Mouse (Mus musculus): ENCODE measurements around the gene 2210011C24Rik. TPM values are rescaled to one million over a fixed set of nuclear protein-coding genes. Genes with fewer than 3 reads are reported as not detected.
"Not testable (repeated sequence)": the region's sequence is repeated elsewhere in the genome, so short reads cannot be mapped to it uniquely, and the experiment has no call there.

The 2210011C24Rik gene
- polyA plus RNA-seq, 1 experiment from 2014 or later: 0.21 TPM

DNA sequence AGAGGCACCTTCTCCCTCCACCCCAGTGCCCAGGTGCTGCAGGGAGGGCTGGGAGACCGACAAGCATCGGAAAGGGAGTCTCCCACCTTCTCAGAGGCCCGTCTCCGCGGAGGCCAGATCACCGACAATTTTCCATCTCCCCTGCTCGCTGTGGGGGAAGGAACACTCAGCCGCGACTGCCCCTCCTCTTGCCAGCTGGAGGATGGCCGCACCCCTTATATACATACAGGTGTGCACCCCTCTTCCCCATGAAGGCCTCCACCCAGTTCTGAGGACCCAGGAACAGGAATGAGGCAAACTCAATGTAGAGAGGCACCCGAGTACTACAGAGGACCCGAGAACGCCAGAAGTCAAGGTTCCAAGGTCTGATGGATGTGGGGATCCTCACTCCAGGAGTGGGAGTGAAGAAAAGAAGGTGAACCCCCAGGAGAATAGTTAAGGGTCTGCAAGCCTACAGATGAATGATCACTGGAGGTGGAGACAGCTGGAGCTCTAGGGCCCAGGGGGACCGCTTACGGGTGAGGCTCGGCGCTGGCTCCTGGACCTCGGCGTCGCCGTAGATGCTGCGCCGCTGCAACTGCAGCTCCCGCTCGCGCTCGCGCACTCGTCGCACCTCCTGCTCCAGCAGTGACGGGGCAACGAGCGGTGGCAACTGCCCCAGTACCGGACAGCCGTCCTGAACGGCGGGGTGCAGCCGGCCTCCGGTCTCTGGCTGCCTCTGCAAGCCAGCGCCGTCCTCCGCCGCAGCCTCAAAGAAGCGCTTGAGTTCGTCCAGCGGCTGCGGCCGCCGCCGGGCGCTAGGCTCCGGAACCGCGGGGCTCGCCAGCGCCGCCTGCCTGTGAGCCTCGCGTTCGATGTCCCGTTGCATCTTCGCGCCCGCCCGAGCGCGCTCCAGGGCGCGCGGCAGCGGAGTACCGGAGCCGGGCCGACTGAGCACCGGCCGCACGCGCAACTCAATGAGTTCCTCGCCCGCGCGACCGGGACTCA, 1.1 kb downstream of the 2210011C24Rik start:
- 1% methylated on average over 83 of the region's 83 CpGs for WGBS
- Histone ChIP-seq H3K36me3 (ENCODE audit: control insufficient read depth, insufficient read depth) (no peaks in the 10 kb centered on the region), H3K4me3 (ENCODE audit: low read length) (peak overlapping the region; percentile 57), H3K4me1 (ENCODE audit: control insufficient read depth, insufficient read depth, low read length) (peaks cover 21% of the 10 kb centered on the region), H3K4me2 (ENCODE audit: low read depth, low read length) (peak overlapping the region; percentile 97), H3K9ac (ENCODE audit: low read length) (peak overlapping the region; percentile 63), H3K27me3 (ENCODE audit: control insufficient read depth, insufficient read depth, low read length) (peaks cover 34% of the 10 kb centered on the region), H3K27ac (ENCODE audit: low read length) (no peak overlapping the region), H3K9me3 (replicated peaks; ENCODE audit: control insufficient read depth, low read length) (no peaks in the 10 kb centered on the region)
- peak; percentile 49 for ATAC-seq (replicated peaks; ENCODE audit: extremely low read depth, insufficient read depth, low FRiP score)

GRCm38 (mm10) chr8:84009876-84010275, 2.1 kb downstream of the 2210011C24Rik start:
- peak; percentile 33; the same call in 1 of the 2 replicates for ATAC-seq (replicated peaks; ENCODE audit: extremely low read depth, insufficient read depth, low FRiP score)
- H3K27me3 ChIP-seq (ENCODE audit: control insufficient read depth, insufficient read depth, low read length): peaks cover 34% of the 10 kb centered on the region
- no peak overlapping the region for H3K27ac ChIP-seq (ENCODE audit: low read length)
- H3K9ac ChIP-seq (ENCODE audit: low read length): no peak overlapping the region
- peaks cover 24% of the 10 kb centered on the region for H3K4me1 ChIP-seq (ENCODE audit: control insufficient read depth, insufficient read depth, low read length)
- no peaks in the 10 kb centered on the region for H3K9me3 ChIP-seq (replicated peaks; ENCODE audit: control insufficient read depth, low read length)
- WGBS: under 1% methylated on average over 11 of the region's 11 CpGs
- no peaks in the 10 kb centered on the region for H3K36me3 ChIP-seq (ENCODE audit: control insufficient read depth, insufficient read depth)
- no peak overlapping the region for H3K4me3 ChIP-seq (ENCODE audit: low read length)
- H3K4me2 ChIP-seq (ENCODE audit: low read depth, low read length): peak overlapping the region; percentile 33

DNA sequence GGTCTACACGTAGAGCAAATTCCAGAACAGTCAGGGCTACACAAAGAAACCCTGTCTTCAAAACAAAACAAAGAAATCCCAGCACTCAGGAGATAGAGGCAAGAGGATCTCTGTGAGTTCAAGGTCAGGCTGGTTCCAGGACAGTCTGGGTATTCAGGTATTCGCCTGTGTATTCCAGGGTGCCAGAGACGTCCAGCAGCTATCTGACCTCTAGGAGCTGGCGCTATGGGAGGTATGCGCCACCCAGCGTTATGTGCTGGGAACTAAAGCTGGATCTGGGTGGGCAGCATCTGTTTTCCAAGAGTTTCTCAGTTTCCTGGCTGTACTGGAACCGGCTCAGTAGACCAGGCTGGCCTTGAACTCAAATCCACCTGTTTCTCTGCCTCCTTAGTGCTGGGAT, 3.6 kb downstream of the 2210011C24Rik start:
- Histone ChIP-seq H3K36me3 (ENCODE audit: control insufficient read depth, insufficient read depth) (no peaks in the 10 kb centered on the region), H3K9ac (ENCODE audit: low read length) (no peak overlapping the region), H3K9me3 (replicated peaks; ENCODE audit: control insufficient read depth, low read length) (no peaks in the 10 kb centered on the region), H3K4me2 (ENCODE audit: low read depth, low read length) (no peak overlapping the region), H3K27me3 (ENCODE audit: control insufficient read depth, insufficient read depth, low read length) (peaks cover 30% of the 10 kb centered on the region), H3K4me1 (ENCODE audit: control insufficient read depth, insufficient read depth, low read length) (peaks cover 34% of the 10 kb centered on the region), H3K27ac (ENCODE audit: low read length) (no peak overlapping the region), H3K4me3 (ENCODE audit: low read length) (no peak overlapping the region)
- WGBS: 33% methylated on average over 7 of the region's 7 CpGs
- ATAC-seq (replicated peaks; ENCODE audit: extremely low read depth, insufficient read depth, low FRiP score): no peak

DNA sequence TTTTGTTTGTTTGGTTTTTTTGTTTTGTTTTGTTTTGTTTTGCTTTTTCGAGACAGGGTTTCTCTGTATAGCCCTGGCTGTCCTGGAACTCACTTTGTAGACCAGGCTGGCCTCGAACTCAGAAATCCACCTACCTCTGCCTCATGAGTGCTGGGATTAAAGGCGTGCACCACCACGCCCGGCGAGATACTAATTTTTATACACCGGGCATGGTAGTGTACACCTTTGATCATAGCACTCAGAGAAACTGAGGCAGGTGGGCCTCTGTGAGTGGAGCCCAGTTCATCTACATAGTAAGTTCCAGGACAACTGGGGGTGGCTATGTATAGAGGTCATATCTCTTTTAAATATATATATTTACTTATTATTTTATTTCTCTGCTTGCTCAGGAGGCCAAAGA, 6.5 kb downstream of the 2210011C24Rik start:
- H3K4me1 ChIP-seq (ENCODE audit: control insufficient read depth, insufficient read depth, low read length): peaks cover 21% of the 10 kb centered on the region
- not testable (repeated sequence) for ATAC-seq (replicated peaks; ENCODE audit: extremely low read depth, insufficient read depth, low FRiP score); H3K27me3 ChIP-seq (ENCODE audit: control insufficient read depth, insufficient read depth, low read length); H3K9ac ChIP-seq (ENCODE audit: low read length); H3K36me3 ChIP-seq (ENCODE audit: control insufficient read depth, insufficient read depth); H3K9me3 ChIP-seq (replicated peaks; ENCODE audit: control insufficient read depth, low read length); H3K27ac ChIP-seq (ENCODE audit: low read length); H3K4me3 ChIP-seq (ENCODE audit: low read length); H3K4me2 ChIP-seq (ENCODE audit: low read depth, low read length)
- WGBS: 93% methylated on average over 7 of the region's 7 CpGs

GRCm38 (mm10) chr8:84004533-84005201, 7.3 kb downstream of the 2210011C24Rik start:
- ATAC-seq (replicated peaks; ENCODE audit: extremely low read depth, insufficient read depth, low FRiP score): peak; percentile 85
- Histone ChIP-seq H3K27me3 (ENCODE audit: control insufficient read depth, insufficient read depth, low read length) (no peaks in the 10 kb centered on the region; the same call in 1 of the 2 replicates), H3K36me3 (ENCODE audit: control insufficient read depth, insufficient read depth) (peaks cover 11% of the 10 kb centered on the region), H3K4me2 (ENCODE audit: low read depth, low read length) (peak overlapping the region; percentile 74), H3K9me3 (replicated peaks; ENCODE audit: control insufficient read depth, low read length) (no peaks in the 10 kb centered on the region), H3K4me3 (ENCODE audit: low read length) (peak overlapping the region; percentile 56), H3K27ac (ENCODE audit: low read length) (peak overlapping the region; percentile 79), H3K4me1 (ENCODE audit: control insufficient read depth, insufficient read depth, low read length) (peaks cover 17% of the 10 kb centered on the region), H3K9ac (ENCODE audit: low read length) (peak overlapping the region; percentile 74)
- under 1% methylated on average over 30 of the region's 30 CpGs for WGBS

- H3K4me1 ChIP-seq (ENCODE audit: control insufficient read depth, insufficient read depth, low read length): peaks cover 26% of the 10 kb centered on the region
- H3K9me3 ChIP-seq (replicated peaks; ENCODE audit: control insufficient read depth, low read length): no peaks in the 10 kb centered on the region
- H3K27ac ChIP-seq (ENCODE audit: low read length): no peak overlapping the region
- peak overlapping the region; percentile 56 for H3K4me3 ChIP-seq (ENCODE audit: low read length)
- no peak for ATAC-seq (replicated peaks; ENCODE audit: extremely low read depth, insufficient read depth, low FRiP score)
- H3K9ac ChIP-seq (ENCODE audit: low read length): peak overlapping the region; percentile 74
- 77% methylated on average over 6 of the region's 6 CpGs for WGBS
- H3K27me3 ChIP-seq (ENCODE audit: control insufficient read depth, insufficient read depth, low read length): no peaks in the 10 kb centered on the region; the same call in 1 of the 2 replicates
- peak overlapping the region; percentile 74 for H3K4me2 ChIP-seq (ENCODE audit: low read depth, low read length)
- H3K36me3 ChIP-seq (ENCODE audit: control insufficient read depth, insufficient read depth): peaks cover 14% of the 10 kb centered on the region
These were observed 8.2 kb downstream of the 2210011C24Rik start for GRCm38 (mm10) chr8:84003612-84004246.

DNA sequence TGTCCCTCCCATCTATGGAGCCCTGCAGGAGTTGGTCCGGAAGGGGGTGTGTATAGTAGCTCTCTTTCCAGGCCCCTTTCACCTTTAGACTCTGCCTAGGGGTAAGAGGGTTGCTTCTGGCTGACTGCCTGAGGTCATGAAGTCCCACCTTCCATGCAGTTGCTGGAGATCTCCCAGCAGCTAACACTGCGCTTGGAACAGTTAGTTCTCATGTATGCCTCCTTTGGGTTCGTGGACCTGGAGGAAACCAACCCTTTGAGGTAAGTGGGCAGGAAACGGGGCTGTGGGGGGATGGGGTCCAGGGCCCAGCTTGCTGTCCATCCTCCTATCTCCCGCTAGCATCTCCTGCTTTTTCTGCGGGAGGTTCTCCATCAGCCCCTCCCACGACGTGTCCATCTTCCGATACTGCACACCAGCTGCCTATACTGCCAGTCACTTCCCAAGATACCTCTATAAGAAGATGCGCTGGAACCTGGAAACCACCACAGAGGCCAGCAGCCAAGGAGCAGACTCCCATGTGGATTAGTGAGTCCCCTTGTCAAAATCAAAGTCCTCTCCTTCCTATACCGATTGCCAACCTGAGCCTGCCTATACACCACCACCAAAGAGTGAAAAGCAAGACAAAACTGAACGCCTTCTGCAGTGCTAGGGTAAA, 8.9 kb downstream of the 2210011C24Rik start:
- Histone ChIP-seq H3K4me1 (ENCODE audit: control insufficient read depth, insufficient read depth, low read length) (peaks cover 29% of the 10 kb centered on the region), H3K4me3 (ENCODE audit: low read length) (no peak overlapping the region), H3K4me2 (ENCODE audit: low read depth, low read length) (no peak overlapping the region), H3K9ac (ENCODE audit: low read length) (no peak overlapping the region), H3K9me3 (replicated peaks; ENCODE audit: control insufficient read depth, low read length) (no peaks in the 10 kb centered on the region), H3K27me3 (ENCODE audit: control insufficient read depth, insufficient read depth, low read length) (no peaks in the 10 kb centered on the region; the same call in 1 of the 2 replicates), H3K27ac (ENCODE audit: low read length) (no peak overlapping the region), H3K36me3 (ENCODE audit: control insufficient read depth, insufficient read depth) (peaks cover 14% of the 10 kb centered on the region)
- no peak for ATAC-seq (replicated peaks; ENCODE audit: extremely low read depth, insufficient read depth, low FRiP score)
- 75% methylated on average over 12 of the region's 12 CpGs for WGBS

DNA sequence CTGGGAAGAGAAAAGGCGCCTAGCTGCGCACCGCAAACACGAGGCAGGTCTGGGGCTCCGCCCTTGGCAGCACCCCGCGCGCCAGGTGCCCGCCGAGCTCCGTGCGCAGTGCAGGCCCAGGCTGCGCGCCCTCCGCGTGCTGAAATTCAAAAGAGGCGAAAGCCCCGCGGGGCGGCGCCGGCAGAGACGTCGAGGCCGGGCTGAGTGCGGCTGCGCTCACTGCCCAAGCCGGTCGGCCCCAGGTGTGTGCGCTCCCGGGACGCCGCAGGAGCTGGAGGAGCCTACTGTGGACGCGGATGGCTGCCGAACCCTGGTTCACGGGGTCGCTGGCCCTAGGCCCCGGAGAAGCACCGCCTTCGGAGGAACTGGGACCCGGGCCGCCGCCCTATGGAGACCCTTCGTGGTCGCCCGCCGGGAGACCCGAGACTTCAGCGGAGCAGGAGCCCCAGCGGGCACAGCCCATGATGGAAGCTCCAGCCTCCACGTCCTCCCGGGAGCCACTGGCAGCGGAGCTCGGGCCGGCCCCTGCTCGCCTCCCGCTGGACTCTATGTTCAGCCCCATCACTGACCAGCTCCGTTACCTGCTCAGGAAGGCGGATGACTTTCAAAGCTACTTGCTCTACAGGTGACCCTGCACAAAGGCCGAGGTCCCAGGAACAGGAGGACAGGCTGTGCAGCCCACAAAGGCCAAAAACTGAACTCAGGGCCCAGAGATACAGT, 10.5 kb downstream of the 2210011C24Rik start, which contains the start of gene 1700067K01Rik:
1700067K01Rik (plus strand) TSS at position 222 of the 720 bp plus-strand sequence.
- Histone ChIP-seq H3K9me3 (replicated peaks; ENCODE audit: control insufficient read depth, low read length) (no peaks in the 10 kb centered on the region), H3K36me3 (ENCODE audit: control insufficient read depth, insufficient read depth) (peaks cover 14% of the 10 kb centered on the region), H3K4me3 (ENCODE audit: low read length) (no peak within 1 kb of the TSS), H3K4me1 (ENCODE audit: control insufficient read depth, insufficient read depth, low read length) (peaks cover 31% of the 10 kb centered on the region), H3K9ac (ENCODE audit: low read length) (peak within 1 kb of the TSS; percentile 7; the same call in 1 of the 2 replicates), H3K4me2 (ENCODE audit: low read depth, low read length) (no peak within 1 kb of the TSS), H3K27me3 (ENCODE audit: control insufficient read depth, insufficient read depth, low read length) (no peaks in the 10 kb centered on the region; the same call in 1 of the 2 replicates), H3K27ac (ENCODE audit: low read length) (no peak within 1 kb of the TSS)
- 54% methylated on average over 60 of the region's 61 CpGs for WGBS
- ATAC-seq (replicated peaks; ENCODE audit: extremely low read depth, insufficient read depth, low FRiP score): no peak
